Mouse (Mus musculus) bone marrow, adult 2 months (tissue): Measurements from ENCODE around the gene Trmt13.

Experiments used
- CTCF ChIP-seq: fragments of 200-500 bp; IDR thresholded peaks from 2 replicates; pipeline ENCODE4 v1.5.1; 2011; ENCODE audit warnings: low read length, control low read depth; ENCODE audit not compliant: control insufficient read depth, insufficient read depth
- POLR2A ChIP-seq: fragments of 200-500 bp; IDR thresholded peaks from 2 replicates; pipeline ENCODE4 v1.6.1; 2011; ENCODE audit warnings: low read depth, mild to moderate bottlenecking, control low read depth, low read length, borderline replicate concordance; ENCODE audit not compliant: control insufficient read depth

- TF ChIP-seq CTCF: no peak
- no peak for TF ChIP-seq POLR2A
Measured at GRCm38 (mm10) chr3:116594076-116594727, 20.2 kb downstream of the Trmt13 start.
